8 mouse cellular contexts compared by ENCODE assay signal in genomic region chr15:86243708-86244107, GRCm38 (mm10). TPM values are rescaled to one million over a fixed set of nuclear protein-coding genes. Genes with fewer than 3 reads are reported as not detected.
DNase-seq lines count a peak whose midpoint lies in the region; ATAC-seq and TF ChIP-seq lines count a peak whose summit lies in the region.

No protein-coding gene starts in this region.

- TF ChIP-seq CTCF in gastrocnemius, adult 2 months (IDR thresholded peaks at IDR 0.05) = peak; percentile 82

- 44% methylated on average over 8 of the region's 8 CpGs for WGBS in kidney, embryonic 14.5 days

- no peak overlapping the region for H3K27ac ChIP-seq in kidney, embryonic 14.5 days (ENCODE audit: low read depth, low read length)
- no peak overlapping the region for H3K27ac ChIP-seq in ES-E14 (ENCODE audit: insufficient read depth, low read depth, low read length, poor library complexity, severe bottlenecking)
- no peak overlapping the region for H3K27ac ChIP-seq in gastrocnemius, adult 2 months

- DNase-seq in kidney, adult 11 months = peak; percentile 50
- peak; percentile 53 for DNase-seq in ES-E14 (ENCODE audit: low read depth, low spot score)
- DNase-seq in c-Kit-positive CD71-positive TER-119-positive erythroid progenitor cells, embryonic 14.5 days (ENCODE audit: low spot score) = peak; percentile 38
- DNase-seq in gastrocnemius, adult 2 months = peak; percentile 64
- peak; percentile 76 to 81 for DNase-seq in layer of hippocampus, postnatal 10 days (ENCODE audit: low spot score in 2 of 2)
- peak; percentile 79 for DNase-seq in naive thymus-derived CD4-positive, alpha-beta T cell, adult 2 months (ENCODE audit: low read depth)
- peak; percentile 85 for DNase-seq in thymus, postnatal 4 days

- H3K4me2 ChIP-seq in kidney, embryonic 14.5 days (replicated peaks; ENCODE audit: low read depth, low read length) = no peak overlapping the region

- in situ Hi-C loops in ES-E14 (cut with MboI; ENCODE audit: low sequenced_read_pairs in 2 of 2, unreplicated experiment in 2 of 2) = no loop called here

- intact Hi-C loops in gastrocnemius, adult 2 months (cut with DNase I) = no loop called here

- no peaks in the 10 kb centered on the region for H3K27me3 ChIP-seq in kidney, embryonic 14.5 days (ENCODE audit: control insufficient read depth, insufficient read depth, low read length)

- H3K4me3 ChIP-seq in kidney, embryonic 14.5 days (ENCODE audit: low read length) = no peak overlapping the region
- no peak overlapping the region for H3K4me3 ChIP-seq in ES-E14 (ENCODE audit: insufficient read depth in 1 of 2, low read depth in 1 of 2, low read length in 2 of 2, poor library complexity in 1 of 2, severe bottlenecking in 1 of 2)
- H3K4me3 ChIP-seq in gastrocnemius, adult 2 months = no peak overlapping the region

- no peaks in the 10 kb centered on the region for H3K9me3 ChIP-seq in kidney, embryonic 14.5 days (ENCODE audit: control insufficient read depth, low read length)
- no peaks in the 10 kb centered on the region for H3K9me3 ChIP-seq in ES-E14 (ENCODE audit: control insufficient read depth, insufficient read depth, low read depth, low read length)

- peaks cover 12% of the 10 kb centered on the region; the same call in 1 of the 2 replicates for H3K36me3 ChIP-seq in kidney, embryonic 14.5 days (ENCODE audit: control insufficient read depth, insufficient read depth, low read length)
- peaks cover 10% of the 10 kb centered on the region; the same call in 1 of the 2 replicates for H3K36me3 ChIP-seq in ES-E14 (ENCODE audit: control insufficient read depth, insufficient read depth, low read length, poor library complexity, severe bottlenecking)

- no peak for ATAC-seq in kidney, embryonic 14.5 days (ENCODE audit: low FRiP score, low TSS enrichment)

- H3K9ac ChIP-seq in kidney, embryonic 14.5 days (ENCODE audit: low read depth, low read length) = no peak overlapping the region
- no peak overlapping the region for H3K9ac ChIP-seq in ES-E14 (ENCODE audit: insufficient read depth, low read depth, low read length, poor library complexity, severe bottlenecking)

- H3K4me1 ChIP-seq in kidney, embryonic 14.5 days (ENCODE audit: control insufficient read depth, insufficient read depth, low read length) = no peaks in the 10 kb centered on the region
- no peaks in the 10 kb centered on the region for H3K4me1 ChIP-seq in ES-E14 (ENCODE audit: control insufficient read depth in 2 of 2, insufficient read depth in 2 of 2, low read length in 2 of 2, poor library complexity in 1 of 2)

TF ChIP-seq in ES-E14, 5 proteins besides CTCF, POLR2A, EP300 and RAD21:
- TF ChIP-seq ZC3H11A (IDR thresholded peaks at IDR 0.05; ENCODE audit: borderline replicate concordance, low read depth, low read length) = no peak
- TF ChIP-seq HCFC1 (IDR thresholded peaks at IDR 0.05; ENCODE audit: borderline replicate concordance, insufficient read depth, low read length) = no peak
- no peak for TF ChIP-seq ZNF384 (IDR thresholded peaks at IDR 0.05; ENCODE audit: low read depth, low read length)
- no peak for TF ChIP-seq MAFK (IDR thresholded peaks at IDR 0.05; ENCODE audit: insufficient read depth, low read depth, low read length)
- TF ChIP-seq CHD2 (IDR thresholded peaks at IDR 0.05; ENCODE audit: low read depth, low read length) = no peak
TF ChIP-seq in ES-E14: peak in this region for 0.

RNA-seq across cellular contexts. Expression of gene Tbc1d22a, which starts 29.4 kb away (rescaled TPM):
- 6.5 and 11.1 TPM in 2 replicates for polyA plus RNA-seq in kidney, embryonic 14.5 days (2014; fragmentation: Nextera tagmentation; extraction: Ambion mirVana)
- total RNA-seq in ES-E14 (2012; rRNA removed) = 19.2 and 21.3 TPM in 2 replicates
- 10 to 100 TPM; 12.4 to 16.3 TPM for total RNA-seq in gastrocnemius, adult 2 months (2021)
- 10 to 100 TPM; 25.1 to 25.2 TPM for total RNA-seq in layer of hippocampus, postnatal 10 days (2021)

RNA-seq across cellular contexts. Expression of gene Cerk, which starts 57.8 kb away (rescaled TPM):
- polyA plus RNA-seq in kidney, embryonic 14.5 days (2014; fragmentation: Nextera tagmentation; extraction: Ambion mirVana) = 5.7 and 14.2 TPM in 2 replicates
- 2.4 and 3.4 TPM in 2 replicates for total RNA-seq in ES-E14 (2012; rRNA removed)
- total RNA-seq in gastrocnemius, adult 2 months (2021) = 1 to 10 TPM; 4.2 to 8.1 TPM
- 10 to 100 TPM; 38.8 to 41.0 TPM for total RNA-seq in layer of hippocampus, postnatal 10 days (2021)
